Mouse (Mus musculus): Measurements from ENCODE around the gene Tbc1d2b. TPM values are rescaled to one million over a fixed set of nuclear protein-coding genes. Genes with fewer than 3 reads are reported as not detected.

Gene Tbc1d2b
- total RNA-seq, 1 experiment from 2014 or later = 30.9 TPM

- no peak for ATAC-seq (replicated peaks in 1 of 2; ENCODE audit: insufficient read depth in 1 of 2, low FRiP score in 2 of 2, low TSS enrichment in 1 of 2, low read depth in 1 of 2, poor library complexity in 2 of 2, severe bottlenecking in 2 of 2)
These were observed 100.6 kb downstream of the Tbc1d2b start for GRCm38 (mm10) chr9:90169965-90170364.

- ATAC-seq (replicated peaks in 1 of 2; ENCODE audit: insufficient read depth in 1 of 2, low FRiP score in 2 of 2, low TSS enrichment in 1 of 2, low read depth in 1 of 2, poor library complexity in 2 of 2, severe bottlenecking in 2 of 2) = no peak
These were observed 104.0 kb downstream of the Tbc1d2b start for GRCm38 (mm10) chr9:90166615-90167014.

- no peak for ATAC-seq (replicated peaks in 1 of 2; ENCODE audit: insufficient read depth in 1 of 2, low FRiP score in 2 of 2, low TSS enrichment in 1 of 2, low read depth in 1 of 2, poor library complexity in 2 of 2, severe bottlenecking in 2 of 2)
These were observed 105.0 kb downstream of the Tbc1d2b start for GRCm38 (mm10) chr9:90165590-90165989.

GRCm38 (mm10) chr9:90164670-90165453 is 105.7 kb downstream of the Tbc1d2b start:
- ATAC-seq (replicated peaks in 1 of 2; ENCODE audit: insufficient read depth in 1 of 2, low FRiP score in 2 of 2, low TSS enrichment in 1 of 2, low read depth in 1 of 2, poor library complexity in 2 of 2, severe bottlenecking in 2 of 2) = no peak

- ATAC-seq (replicated peaks in 1 of 2; ENCODE audit: insufficient read depth in 1 of 2, low FRiP score in 2 of 2, low TSS enrichment in 1 of 2, low read depth in 1 of 2, poor library complexity in 2 of 2, severe bottlenecking in 2 of 2) = peak; percentile 13 to 27; a peak in 1 of 4 replicates
These were observed 106.9 kb downstream of the Tbc1d2b start for GRCm38 (mm10) chr9:90163749-90164095.

- peak; percentile 44 to 46 for ATAC-seq (replicated peaks in 1 of 2; ENCODE audit: insufficient read depth in 1 of 2, low FRiP score in 2 of 2, low TSS enrichment in 1 of 2, low read depth in 1 of 2, poor library complexity in 2 of 2, severe bottlenecking in 2 of 2)
These were observed 107.5 kb downstream of the Tbc1d2b start, which contains the start of gene Adamts7 for GRCm38 (mm10) chr9:90162926-90163748. Gene Adamts7 (plus strand): TSS chr9:90163069.

- peak; percentile 78 to 85 for ATAC-seq (replicated peaks in 1 of 2; ENCODE audit: insufficient read depth in 1 of 2, low FRiP score in 2 of 2, low TSS enrichment in 1 of 2, low read depth in 1 of 2, poor library complexity in 2 of 2, severe bottlenecking in 2 of 2)
These were observed 108.2 kb downstream of the Tbc1d2b start for GRCm38 (mm10) chr9:90162243-90162925.

Other genes starting within 250 kb of the Tbc1d2b start
- gene Ctsh, start 216.7 kb downstream of the Tbc1d2b start, total RNA-seq (2017) = 11.7 and 24.2 TPM in 2 replicates
- gene Morf4l1, start 156.0 kb downstream of the Tbc1d2b start, total RNA-seq (2017) = 276 and 334 TPM in 2 replicates
- not detected in 2 replicates for gene Adamts7, start 107.7 kb downstream of the Tbc1d2b start, total RNA-seq (2017)

All from hematopoietic stem cell, adult 5-6 weeks (primary cell).